Mouse (Mus musculus): ENCODE data around the gene Sema5b.

The Sema5b gene

DNA sequence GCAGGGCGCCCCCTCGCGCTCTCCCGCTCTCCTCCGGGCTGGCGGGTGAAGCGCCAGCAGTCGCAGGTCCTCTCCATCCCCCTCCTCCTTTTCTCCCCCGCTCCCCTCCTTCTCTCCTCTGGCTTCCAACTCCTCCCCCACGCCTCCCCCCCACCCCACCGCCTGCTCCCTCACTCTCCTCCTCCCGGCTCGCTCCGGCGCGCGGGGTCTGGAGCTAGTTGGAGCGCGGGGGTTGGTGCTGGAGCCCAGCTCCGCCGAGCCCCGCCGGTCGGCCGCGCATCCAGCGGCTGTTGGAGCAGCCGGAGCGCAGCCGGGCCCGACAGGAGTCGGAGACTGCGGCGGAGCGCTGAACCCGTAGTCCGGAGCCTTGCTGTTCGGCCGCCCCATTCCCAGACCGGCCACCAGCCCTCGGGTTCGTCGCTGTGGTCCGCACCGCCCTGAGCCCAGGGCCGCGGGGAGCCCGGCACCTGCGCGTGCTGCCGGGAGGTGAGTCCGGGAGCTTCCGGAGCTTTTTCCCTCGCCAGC is at the start of gene Sema5b:
Gene Sema5b (plus strand): TSS at position 29 of the 525 bp plus-strand sequence.
- CTCF ChIA-PET: no interaction called here

DNA sequence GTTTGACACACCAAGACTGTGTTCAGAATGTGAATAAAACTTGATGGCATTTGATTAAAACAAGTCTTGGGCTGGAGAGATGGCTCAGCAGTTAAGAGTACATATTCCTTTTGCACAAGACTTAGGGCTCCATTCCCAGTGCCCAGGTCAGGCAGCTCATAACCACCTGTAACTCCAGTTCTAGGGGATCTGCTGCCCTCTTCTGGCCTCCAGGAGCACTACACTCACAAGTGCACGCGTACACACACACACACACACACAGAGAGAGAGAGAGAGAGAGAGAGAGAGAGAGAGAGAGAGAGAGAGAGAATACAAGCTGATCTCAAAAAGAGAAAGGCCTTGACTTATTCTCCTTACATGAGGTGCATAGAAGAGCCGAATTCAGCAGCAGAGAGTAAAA is 40.6 kb upstream of the Sema5b start:
- CTCF ChIA-PET: interaction anchor here (0.8 kb wide), 1 partner anchor 714 kb away, joined by 5 read pairs; no protein-coding TSS in a partner anchor

DNA sequence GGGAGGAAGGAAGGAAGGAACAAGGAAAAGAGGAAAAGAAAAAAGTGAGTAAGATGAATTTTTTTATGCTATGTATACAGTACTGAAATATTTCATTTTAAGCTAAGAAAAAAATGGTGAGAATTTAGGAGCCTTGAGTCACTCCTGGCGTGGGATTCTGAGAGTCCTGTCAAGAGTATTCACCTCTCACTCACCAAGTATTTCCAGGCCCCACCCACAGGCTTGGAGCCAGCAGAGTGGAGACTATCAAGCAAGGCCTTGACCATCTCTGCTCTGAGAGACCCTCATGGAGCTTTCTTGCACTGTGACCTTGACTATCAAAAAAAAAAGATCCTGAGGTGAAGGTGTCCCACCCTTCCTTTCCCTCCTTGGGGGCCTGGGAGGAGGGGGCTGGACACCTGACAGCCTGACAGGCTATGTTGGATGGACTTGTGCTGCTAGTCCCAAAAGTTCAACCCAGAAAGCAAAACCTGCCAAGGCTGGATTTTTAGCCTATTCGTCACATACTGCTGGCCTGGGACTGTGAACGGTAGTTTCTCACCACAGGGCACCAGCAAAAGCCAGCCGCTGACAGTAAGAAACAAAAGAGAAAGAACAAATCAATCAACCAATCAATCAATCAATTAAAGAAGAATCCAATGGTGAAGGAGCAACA is 39.7 kb upstream of the Sema5b start:
- CTCF ChIA-PET: interaction anchor here (0.8 kb wide), 1 partner anchor 715 kb away, joined by 5 read pairs; no protein-coding TSS in a partner anchor

DNA sequence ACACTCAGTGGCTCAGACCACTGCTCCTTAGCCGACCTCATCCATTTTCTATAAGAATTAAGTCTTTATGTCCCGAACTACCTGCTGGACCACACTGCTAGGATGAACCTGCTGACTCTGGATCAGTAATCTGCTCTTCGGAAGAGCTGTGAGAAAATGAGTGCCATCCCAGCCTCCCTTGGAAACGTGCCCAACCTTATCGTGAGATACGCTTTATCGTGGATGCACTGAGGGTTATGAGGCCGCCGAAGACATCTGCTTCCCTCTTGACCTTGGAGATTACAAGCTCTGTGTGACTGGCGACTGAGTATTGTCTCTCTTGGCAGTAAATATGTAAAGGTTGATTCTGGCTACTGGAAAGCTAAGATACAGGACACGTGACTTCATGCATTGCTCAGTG is 38.5 kb upstream of the Sema5b start:
- CTCF ChIA-PET: no interaction called here

DNA sequence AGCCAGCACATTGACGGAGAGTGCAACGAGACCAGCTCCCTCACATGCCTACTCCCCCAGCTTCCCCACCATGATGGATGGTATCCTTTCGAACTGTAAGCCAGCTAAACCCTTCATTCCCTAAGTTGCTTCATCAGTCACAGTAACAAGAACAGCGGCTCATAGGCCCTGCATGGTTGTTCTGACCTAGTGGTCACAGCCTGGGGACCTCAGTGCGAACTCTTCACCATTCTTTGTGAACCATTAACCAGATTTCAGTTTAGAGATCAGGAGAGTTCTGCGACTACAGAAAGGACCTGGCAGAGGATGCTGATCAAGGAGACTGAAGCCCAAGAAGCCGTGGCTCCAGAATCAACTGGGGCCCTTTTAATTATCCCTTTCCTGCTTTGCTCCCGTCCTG is 36.7 kb upstream of the Sema5b start:
- CTCF ChIA-PET: no interaction called here

DNA sequence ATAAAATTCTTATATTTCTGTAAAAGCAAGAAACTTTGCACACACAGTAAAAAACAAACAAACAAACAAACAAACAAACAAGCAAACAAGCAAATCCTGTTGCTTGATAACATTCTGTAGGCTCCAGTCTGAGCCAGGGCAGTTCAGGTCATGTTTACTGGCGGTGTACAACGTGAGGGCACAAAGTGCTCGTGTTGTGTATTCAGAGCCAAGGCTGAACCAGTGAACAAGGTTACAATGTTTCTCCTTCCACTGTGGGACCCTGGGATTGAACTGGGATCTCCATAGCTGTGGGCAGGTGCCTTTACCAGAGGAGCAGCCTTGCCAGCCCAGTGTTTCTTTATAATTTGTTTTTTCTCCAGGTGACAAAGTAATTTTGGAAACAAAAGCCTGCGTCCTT is 35.2 kb upstream of the Sema5b start:
- CTCF ChIA-PET: no interaction called here

DNA sequence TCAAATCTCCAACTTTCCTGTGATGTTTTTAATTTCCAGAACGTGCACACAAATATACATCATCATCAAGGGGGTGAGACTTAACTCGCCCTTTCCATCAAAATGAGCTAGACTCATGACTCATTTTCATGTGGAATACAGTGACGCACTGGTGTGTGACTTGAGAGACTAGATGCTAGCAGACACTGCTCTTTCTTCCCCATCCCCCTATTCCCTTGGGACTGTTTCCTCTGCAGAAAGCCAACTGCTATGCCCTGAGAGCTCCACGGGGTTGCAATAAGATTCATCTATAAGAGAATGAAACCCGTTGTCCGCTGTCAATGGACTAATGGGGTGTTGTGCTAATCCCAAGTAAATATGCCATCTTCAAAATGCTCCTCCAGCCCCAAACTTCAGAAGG is 32.4 kb upstream of the Sema5b start:
- CTCF ChIA-PET: no interaction called here

DNA sequence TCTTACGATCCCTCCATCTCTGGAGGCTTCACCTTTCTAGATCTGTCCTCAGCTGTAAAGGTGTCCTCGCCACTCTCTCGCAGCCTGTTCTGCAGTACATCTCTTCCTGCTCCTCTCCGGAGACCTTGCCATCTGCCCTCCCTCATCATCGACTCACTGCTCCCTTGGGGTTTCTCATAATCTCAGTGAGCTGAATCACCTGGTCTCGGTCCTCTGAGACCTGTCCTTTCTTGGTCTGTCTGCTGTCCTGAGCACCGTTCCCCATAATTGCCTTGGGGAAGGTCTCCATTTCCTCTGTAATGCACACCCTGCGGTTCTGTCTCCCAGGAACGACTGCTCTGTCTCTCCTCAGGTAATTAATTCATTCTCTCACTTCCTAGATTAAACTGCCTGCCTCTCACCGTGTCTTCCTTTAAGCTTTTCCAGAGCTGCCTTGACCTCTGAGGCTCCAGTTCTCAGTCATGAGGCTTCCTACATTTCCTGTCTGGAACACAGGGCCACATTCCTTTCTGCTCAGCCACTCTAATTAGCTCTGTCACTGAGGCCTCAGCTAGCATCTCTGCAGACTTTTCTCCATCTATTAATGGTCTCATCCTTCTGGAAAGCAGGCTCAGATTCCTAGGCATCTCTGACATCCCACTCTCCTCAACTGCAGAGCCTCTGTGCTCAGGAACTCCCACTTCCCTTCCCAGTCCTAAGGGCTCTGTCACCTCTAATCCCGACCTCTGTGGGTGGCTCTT is 31.4 kb upstream of the Sema5b start:
- CTCF ChIA-PET: no interaction called here

DNA sequence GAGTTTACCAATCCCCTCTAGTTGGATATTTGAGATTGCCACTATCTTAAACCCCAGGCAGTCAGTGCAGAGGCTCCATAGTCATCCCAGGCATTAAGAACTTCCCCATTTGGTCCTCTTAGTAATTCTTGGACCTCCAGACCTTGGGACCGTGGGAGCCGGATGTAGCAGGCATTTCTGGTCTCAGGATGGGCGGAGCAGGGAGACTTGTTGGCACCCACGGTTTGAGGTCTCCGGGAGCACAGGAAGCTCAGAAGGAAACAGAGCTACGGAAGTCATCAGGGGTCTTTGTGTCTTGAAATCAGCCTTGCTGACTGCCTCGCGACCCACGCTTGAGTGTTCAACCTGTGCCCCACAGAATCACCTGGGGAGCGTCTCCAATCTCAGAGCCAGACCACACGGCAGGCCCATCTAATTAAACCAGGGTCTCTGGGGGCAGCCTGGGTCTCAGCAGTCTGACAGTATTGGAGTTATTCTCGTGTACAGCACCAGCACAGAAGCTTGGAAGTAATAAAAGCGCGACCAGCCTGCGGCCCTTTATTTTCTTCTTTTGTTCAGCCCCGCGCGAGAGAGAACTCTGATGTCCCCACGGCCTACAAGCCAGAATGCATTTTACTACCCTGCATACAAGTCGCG is 24.9 kb upstream of the Sema5b start:
- CTCF ChIA-PET: interaction anchor here (0.6 kb wide), 1 partner anchor 205 kb away, joined by 4 read pairs; no protein-coding TSS in a partner anchor

DNA sequence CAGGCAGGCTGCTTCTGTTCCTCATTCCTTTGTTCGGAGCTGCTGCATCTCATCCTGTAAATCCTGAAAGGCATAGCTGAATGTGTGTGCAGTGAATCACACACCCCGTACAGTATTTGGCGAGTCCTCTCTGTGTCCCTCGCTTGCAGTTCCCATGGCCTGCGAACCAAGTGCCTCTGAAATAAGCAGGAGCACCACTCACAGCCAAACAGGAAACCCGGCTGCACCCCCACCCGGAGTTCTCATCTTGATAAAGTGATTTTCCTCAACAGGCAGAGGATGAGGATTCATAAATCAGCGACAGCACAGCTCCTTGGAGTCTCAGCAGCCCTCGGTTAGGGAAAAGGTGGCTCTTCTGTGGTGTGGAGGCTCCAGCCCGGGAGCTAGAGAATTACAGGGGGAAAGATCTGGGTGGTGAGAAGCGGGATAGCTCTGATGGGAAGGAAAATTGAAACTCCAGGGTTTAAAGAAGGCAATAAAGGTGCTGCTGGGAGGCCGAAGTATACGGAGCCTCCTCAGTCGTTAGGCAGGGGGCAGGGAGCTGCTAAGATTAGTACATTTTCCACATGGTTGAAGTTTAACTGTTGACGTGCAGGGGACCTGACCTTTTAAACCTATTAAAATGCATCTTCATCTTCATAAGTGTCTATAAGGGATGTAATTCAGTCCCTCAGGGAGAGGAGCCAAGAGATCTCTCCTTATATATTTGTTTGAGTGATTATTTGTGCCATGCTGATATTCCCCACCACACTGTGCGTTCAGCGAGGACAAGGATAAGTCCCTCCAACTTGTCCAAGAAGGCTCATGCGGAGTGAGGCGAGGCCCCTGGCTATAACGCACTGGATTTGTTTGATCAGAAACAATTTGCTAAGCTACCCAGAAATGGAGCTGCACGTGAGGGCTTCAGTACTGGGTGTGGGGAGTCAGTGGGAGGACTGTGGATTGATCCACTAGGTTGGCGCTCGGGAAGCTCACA is 22.7 kb upstream of the Sema5b start:
- CTCF ChIA-PET: no interaction called here

DNA sequence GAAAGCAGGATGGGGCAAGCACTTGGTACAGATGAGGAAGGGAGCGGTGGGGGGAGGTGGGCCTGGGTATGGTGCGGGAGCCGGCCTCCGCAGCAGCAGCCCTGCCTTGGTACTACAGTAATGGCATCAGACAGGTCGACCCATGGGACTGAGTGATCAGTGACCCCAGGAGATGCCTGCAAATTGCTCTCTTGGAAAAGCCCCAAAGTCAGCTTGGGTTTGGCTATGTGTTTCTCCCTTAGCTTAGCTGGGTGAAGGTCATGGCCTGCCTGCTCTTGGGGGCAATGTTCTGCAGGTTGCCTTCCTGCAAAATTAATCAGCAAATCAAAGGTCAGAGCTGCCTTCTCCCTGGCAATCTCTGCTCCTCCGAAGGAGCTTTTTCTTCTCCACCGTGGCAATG is 21.7 kb upstream of the Sema5b start:
- CTCF ChIA-PET: no interaction called here

DNA sequence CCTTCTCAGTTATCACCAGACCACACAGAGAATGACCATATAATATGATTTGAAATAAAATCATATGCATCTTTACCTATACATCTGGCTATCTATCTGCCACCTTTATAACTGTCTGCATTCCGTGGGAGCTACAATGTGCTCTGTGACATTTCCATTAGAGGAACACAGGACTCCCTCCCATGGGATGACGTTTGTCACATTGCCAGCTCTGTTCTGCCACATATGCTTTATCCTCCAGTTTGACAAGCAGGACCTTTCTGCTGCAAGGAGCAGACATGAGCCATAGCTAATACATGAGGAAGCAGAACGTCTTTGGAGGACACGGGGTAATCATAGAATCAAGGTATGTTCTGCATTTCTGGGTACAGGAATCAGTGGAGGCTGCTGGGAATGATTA is 16.7 kb upstream of the Sema5b start:
- CTCF ChIA-PET: no interaction called here

DNA sequence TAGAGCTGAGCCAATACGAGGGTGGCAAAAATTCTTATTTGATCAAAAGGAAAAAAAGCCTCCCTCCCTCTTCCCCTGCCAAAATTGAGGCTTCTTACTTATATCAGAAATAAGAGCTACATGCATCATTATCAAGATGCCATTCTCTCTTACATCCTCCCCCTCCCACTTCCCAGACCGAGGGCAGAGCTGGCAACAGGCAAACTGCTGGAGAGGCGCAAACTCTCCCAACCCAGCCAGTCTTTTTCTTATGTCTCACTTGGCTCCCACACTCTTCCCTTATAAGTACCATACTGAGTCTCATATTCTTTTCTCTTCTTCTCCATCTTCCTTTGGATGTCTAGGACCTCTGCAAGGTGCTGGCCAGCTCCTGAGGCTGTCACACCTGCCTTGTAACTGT is 6.3 kb upstream of the Sema5b start:
- CTCF ChIA-PET: no interaction called here

DNA sequence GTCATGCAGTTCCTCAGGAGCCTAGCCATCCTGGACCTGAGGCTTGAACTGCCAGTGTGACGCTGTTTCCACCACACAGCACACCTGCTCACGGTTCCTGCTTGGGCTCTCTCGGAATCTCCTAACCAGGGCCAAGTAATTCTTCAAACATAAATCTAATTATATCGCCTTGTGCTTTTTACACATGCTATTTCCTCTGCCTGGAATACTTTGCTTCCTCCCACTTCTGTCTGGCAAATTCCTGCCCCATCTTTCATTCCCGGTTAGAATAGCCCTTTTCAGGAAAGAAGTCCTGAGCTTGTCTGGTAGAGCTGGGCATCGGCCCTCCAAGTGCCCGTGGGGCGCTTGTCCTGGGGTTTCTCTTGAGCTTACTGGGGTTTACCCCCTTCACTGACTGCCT is 3.3 kb upstream of the Sema5b start:
- CTCF ChIA-PET: no interaction called here

DNA sequence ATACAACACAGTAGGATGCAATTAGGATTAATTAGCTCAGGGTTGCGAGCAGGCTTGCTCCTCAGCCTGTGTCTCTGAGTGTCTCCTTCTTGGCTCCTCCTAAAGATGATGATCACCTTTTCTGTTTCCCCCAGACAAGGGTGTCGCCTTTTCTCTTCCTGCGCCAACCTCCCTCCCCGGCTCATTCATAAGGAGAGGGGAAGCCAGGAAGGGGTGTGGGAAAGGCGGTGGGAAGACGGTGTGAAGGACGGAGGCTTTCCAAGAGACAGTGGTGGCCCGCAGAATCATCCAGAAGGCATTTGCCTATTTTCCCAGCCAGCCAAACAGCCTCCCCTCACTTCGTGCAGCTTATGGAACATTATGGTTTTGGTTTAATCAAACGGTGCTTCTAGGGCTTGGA is 1.9 kb upstream of the Sema5b start:
- CTCF ChIA-PET: no interaction called here

DNA sequence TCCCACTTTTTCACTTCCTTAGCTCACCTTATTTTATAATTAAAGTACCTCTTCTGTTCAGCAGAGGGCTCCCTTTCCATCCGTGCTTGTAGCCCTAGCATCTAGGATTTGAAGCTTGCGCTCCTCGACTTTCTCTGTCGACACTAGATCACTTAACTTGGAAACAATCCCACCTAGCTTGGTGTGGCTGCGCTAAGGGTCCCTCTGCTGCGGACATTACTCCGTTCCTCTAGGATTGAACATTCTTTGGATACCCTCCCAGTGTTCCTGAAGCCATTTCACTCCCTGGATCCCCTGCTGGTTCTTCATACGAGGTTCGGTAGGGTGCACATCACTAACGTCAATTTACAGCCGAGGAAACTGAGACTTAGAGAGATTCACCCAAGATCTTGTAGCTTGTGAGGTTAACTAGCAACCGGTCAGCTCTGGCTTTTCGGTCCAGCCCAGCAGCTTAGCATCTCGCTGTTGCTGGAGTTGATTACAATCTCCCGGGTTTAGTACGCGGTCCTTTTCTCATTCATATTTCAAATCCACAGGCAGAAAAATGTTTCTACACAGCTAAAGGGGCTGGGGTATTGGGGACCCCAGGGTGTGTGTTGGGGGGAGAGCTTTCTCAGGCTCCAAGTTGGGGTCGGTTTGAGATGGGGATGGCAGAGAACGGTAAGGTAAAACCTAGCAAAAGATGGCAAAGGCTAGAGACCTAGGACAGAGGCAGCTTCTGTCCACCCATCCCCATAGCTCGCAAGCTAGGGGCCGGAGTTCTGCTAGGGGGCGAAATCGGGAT is 420 bp upstream of the Sema5b start:
- CTCF ChIA-PET: no interaction called here

DNA sequence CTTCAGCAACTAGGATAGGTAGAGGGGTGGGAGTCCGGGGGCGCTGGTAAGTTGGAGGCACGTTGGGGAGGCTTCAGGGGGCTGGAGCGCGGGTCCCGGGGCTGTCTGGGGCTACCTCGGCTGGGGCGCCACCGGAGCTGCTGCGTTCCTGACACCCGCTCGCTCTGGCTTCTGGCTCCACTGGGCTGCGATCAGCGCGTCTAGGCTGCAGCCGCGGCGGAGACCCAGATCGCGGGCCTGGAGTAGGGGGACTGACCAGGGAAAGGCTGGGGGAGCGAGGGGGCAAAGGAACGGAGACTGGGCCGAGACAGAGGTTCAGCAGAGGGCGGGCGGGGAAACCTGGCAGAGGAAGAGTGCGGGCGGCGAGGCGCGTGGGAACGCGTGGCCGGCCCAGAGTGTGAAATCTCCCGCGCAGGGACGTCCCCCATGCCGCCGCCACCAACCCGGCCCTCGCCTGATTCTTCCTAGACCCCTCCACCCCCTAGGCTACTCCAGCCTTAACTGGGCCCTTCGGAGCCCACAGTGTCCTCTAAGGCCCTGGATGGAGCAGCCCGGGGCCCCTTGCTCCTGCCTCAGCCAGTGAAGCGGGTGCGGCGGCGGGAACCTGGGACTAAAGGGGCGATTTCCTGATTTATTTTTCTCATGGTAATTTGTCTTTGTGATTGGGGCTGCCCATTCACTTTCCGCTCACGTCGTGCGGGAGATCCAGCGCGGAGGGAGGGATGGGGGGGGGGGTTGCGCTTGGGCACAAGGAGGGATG is 896 bp downstream of the Sema5b start:
- CTCF ChIA-PET: no interaction called here

DNA sequence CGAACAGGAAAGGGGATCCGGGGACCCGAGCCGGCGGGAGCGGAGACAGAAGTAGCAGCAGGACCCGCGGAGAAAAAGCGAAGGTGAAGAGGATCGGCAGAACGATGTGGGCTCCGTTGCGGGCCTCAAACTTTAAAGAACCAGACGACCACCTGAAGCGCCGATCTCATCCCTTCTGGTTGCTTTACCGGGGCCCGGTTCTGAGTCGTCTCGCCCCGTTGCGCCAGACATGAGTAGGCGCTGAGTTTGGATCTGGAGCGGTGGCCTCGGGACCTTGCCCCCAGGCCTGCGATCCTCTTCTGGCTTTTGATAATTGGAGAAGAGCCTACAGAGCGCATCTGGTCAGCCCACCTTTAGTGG is 1.5 kb downstream of the Sema5b start:
- CTCF ChIA-PET: no interaction called here

DNA sequence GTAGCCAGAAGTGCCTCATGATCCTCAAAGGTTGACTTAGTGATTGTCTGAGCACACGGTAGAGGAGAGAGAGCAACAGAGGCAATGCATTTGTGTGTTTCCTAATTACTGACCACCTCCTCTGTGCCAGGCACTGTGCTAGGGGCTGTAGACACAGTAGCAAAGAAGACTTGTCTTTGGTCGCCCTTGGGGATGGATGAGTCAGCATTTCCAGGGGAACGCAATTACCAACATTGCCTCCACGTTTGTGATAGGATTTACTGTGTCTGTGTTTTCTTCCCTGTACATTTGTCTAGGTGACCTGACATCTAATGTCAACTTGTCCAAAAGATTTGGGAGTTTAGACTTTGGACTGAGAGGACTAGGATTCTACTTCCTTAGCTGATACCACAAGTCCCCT is 4.8 kb downstream of the Sema5b start:
- CTCF ChIA-PET: no interaction called here

DNA sequence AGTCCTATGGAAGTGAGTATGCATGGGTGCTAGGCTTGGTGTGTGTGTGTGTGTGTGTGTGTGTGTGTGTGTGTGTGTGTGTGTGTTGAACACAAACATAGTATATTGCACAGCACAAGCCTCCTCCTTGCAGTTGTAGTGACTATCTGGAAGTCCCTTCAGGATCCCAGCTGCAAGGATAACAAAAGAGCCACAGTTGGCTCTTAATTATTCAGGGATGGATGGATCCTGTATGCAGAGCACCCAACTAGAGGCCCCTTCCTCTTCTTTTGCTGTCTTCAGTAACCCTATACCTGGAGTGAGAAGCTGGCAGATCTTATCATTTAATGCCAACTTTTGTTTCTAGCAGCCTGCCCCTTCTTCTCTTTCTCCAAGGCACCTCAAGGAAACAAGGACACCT is 7.0 kb downstream of the Sema5b start:
- CTCF ChIA-PET: no interaction called here

Measured in spleen, embryonic (tissue).